Mouse (Mus musculus) megakaryocyte, embryonic 14.5 days (primary cell): ENCODE data around the gene Cct3.

Experiments used
- FLI1 ChIP-seq: IDR thresholded peaks from 2 replicates; pipeline ENCODE4 v1.6.1; 2012; ENCODE audit warnings: low read length, inconsistent platforms, mixed read lengths
- GATA1 ChIP-seq: IDR thresholded peaks from 3 replicates; pipeline ENCODE4 v1.6.1; 2012; ENCODE audit warnings: mixed read lengths, low read length, inconsistent platforms, borderline replicate concordance

DNA sequence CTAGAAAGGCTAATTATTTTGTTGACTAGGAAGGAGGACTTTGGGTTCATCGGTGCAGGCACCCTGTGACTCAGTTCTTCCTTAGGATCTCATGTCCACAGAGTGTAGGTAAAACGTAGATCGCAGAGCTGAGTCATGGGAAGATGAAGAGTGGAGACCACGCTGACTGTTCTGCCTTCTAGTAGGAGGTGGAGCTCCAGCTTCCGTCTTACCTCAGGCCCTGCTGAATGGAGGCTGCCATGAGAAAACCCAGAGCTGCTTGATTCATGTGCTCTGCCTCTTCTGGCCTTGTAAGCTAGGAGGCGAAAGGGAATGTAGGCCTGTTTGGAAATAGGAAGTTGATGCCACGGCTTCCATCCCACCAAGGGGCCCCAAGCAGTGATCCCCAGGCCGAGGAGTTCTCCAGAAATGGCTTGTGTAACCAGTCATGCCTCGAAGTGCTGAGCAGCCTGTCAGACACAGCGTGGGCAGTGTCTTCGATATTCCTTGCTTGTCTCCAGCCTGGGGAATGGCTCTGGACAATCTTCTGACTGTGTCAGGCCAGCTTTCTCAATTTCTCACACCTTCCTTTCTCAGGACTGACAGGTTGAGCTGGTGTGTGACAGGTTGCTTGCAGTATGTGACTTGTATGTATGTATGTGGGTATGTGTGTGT, 40.6 kb downstream of the Cct3 start:
- no peak for TF ChIP-seq GATA1
- no peak for TF ChIP-seq FLI1
